Mouse (Mus musculus) lung, postnatal 14 days (tissue): Measurements from ENCODE around the gene Atf1.
"Not testable (repeated sequence)": the region's sequence is repeated elsewhere in the genome, so short reads cannot be mapped to it uniquely, and the experiment has no call there.

ENCODE experiments used
- DNase-seq: peaks from one replicate; pipeline ENCODE4 v3.0.0; 2021

The Atf1 gene

DNA sequence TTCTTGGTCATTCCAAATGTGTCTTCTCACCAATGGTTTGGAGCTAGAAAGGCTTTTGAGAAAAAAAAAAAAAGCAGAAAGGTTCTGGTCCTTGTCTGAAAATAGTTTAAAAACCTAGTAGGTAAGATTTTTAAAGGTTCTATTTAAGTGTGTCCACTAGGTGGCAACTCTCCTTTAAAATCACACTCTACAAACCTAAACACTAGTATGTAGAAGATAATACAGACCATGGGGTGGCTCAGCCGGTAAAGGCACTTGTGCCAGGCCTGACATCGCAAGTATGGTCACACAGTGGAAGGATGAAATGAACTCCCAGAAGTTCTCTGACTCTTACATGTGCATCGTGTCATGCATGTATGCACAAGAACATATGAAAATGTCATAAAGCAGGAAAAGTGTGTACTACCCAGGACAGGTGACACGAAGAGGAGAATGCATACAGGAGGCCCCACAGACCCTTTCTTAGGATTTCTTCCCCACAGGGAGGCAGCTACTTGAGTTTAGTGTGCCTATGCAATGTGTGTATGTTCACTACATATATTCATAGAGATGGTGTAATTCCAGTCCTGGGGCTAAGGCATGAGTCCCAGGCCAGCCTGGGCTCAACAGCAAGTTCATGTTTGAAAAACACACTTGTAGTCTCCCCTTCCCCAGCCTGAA lies 35.8 kb downstream of the Atf1 start:
- DNase-seq = peak; percentile 5

DNA sequence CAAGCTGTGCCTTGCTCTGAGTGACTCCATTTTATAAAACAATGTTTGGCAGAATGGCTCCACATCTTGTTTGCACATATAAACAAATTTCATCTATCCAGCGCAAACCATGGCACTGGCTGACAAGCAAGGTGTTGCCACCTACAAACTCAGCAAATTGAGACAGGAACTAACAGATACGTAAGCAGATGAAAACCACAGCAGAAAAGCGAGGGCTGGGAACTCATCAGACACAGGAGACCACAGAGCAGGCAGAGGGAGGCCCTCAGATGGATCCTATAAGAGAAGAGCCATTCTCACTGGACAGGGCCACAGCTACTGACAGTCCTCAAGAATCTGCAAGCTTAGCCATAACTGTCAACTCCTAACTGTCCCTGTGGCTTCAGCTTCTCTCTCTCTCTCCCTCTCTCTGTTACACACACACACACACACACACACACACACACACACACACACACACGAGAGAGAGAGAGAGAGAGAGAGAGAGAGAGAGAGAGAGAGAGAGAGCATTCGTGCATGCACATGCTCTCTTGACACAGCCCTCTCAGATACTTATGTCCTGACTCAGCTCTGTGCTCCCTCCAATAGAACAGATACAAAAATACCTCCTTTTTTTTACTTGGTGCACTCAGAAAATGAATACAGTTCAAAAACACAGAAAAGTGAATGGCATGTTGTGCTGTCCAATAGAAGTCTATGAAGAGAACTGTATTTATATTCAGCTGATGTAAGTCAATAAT lies 38.1 kb downstream of the Atf1 start:
- DNase-seq = no peak

DNA sequence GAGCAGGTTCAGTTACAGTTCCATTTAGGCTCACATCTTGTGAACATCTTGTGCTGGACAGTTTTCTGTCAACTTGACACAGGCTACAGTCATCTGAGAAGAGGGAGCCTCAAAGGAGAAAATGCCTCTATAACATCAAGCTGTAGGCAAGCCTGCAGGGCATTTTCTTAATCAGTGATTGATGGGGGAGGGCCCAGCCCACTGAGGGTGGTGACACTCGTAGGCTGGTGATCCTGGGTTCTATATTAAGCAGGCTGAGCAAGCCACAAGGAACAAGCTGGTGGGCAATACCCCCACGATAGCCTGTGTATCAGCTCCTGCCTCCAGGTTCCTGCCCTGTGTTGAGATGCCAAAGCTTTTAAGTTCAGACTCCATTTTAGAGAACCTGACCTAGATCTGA lies 41.3 kb downstream of the Atf1 start:
- DNase-seq = no peak

DNA sequence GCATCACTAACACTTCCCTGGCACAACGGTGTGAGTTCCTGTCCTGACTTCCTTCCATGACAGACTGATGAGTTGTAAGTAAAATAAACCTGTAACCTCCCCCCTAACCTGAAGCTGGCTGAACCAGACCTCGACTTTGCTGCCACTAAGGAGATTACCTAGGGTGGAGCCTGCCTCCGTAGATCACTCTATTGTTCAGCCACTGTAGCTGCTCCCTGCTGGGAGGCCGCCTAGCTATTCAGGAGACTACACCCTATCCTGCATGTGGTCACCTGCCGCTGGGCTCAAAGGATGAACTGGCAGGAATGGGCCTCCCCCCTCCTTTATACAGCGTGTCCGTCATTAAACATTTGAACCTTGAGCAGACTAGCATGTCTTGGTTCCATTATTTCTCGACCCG lies 42.2 kb downstream of the Atf1 start:
- no peak for DNase-seq

DNA sequence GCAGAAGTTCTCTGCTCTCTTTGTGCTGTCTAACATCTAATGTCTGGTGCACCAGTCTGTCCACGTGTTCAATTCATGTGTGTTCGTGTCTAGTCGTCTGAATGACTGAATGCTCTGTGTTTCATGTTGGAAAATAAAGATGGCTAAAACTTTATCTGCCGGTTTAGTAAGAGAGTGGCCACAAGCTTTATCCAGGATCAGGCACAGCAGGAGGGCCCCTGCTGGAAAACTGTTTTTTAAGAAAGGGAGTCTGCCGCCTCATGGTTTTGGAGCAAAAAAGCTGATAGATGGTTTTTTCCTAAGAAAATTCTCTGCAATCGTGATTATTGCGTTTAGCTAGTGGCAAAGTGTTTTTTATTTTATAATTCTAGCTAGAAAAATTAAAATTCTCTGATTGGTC lies 43.0 kb downstream of the Atf1 start:
- not testable (repeated sequence) for DNase-seq

DNA sequence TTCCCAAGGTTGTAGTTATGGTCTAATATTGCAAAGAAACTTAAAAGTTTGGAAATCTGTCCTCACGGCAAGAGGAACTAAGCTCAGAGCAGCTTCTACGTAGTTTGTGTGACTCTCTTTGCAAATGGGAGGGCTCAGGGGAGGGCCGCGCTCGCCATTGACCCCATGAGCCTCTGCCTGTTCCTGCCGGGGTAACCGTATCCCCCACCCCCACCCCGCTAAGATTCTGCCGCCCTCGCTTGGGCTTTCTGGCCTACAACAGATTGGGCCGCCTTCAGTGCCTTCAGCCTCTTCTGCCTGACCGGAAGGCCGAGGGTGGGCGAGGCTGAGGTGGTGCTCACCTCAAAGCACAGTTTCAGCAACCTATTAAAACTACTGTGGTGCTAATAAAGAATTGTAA lies 43.8 kb downstream of the Atf1 start:
- no peak for DNase-seq

DNA sequence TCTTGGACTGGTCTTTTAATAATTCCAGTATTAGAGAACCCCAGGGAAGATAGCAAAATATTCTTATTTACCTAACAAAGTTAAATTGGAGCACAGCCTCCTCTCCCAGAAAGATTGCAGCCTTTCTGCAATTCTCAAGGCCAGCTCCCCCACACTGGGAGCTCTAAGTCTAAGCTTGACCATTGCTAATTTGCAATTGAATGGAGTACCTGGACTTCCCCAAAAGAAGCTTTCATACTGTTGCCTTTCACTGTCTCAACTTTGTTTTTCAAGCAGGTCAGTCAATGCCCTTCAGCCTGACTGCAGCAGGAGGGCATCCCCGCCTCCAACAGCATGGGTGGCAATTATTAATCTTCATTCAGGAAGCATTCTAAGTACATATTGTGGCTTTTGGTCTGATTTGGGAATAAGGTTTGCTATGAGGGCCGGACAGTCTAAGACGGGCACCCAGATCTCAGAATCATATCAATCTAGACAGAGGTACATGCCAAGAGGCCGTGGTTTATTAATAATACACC lies 46.2 kb downstream of the Atf1 start:
- not testable (repeated sequence) for DNase-seq

DNA sequence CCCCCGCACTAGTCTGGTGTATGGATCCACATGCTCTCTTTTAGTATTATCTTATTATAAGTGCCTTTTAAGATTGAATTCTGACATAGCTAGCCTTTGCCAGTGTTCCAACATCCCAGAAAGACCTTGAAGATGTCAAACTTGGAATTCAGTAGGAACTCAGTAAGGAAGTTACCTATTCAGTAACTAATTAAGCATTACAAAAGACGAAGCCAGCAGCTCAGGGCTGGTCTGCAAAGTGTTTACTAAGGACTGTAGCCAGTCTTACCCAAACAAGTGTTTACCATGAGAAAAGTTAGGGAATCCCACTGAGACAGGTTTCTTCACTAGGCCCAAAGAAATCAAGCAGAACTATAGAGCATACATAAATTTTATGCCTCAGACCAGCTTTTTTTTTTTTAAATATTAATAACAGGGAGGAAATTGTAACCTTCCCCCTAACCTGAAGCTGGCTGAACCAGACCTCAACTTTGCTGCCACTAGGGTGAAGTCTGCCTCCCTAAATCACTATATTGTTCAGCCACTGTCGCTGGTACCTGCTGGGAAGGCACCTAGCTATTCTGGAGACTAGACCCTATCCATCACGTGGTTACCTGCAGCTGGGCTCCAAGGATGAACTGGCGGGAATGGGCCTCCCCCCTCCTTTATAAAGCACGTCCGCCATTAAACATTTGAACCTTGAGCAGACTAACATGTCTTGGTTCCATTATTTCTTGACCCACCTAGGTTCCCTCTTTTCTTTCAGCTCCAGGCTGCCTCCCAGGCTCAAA lies 47.4 kb downstream of the Atf1 start:
- DNase-seq = no peak

DNA sequence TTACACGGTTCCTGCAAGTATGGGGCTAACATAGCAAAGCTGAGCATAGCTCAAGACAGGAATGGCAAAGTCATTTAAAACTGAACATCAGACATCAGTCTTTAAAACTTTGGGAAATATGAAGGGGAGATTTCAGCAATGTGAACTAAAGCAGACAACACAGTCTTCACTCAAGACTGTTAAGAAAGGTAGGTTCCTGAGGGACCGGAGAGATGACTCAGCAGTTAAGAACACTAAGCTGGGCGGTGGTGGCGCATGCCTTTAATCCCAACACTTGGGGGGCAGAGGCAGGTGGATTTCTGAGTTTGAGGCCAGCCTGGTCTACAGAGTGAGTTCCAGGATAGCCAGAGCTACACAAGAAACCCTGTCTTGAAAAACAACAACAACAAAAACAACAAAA lies 48.8 kb downstream of the Atf1 start:
- DNase-seq = no peak

DNA sequence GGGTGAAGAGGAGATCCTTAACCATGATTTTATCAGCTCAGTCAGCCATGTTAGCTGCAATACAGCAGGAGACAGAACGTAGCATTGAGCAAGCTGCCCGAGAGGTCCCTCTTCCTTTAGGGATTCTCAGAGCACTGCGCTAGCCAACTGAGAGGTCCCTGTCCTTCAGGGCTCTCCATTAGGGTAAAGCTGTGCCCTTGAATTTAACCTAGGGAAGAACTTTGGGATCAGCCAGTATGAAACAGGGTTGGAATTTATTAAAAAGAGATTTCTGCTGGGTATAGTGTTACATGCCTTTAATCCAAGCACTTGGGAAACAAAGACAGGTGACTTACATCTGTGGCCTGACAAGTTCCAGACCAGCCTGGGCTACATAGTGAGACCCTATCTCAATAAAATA lies 50.0 kb downstream of the Atf1 start:
- DNase-seq = no peak

DNA sequence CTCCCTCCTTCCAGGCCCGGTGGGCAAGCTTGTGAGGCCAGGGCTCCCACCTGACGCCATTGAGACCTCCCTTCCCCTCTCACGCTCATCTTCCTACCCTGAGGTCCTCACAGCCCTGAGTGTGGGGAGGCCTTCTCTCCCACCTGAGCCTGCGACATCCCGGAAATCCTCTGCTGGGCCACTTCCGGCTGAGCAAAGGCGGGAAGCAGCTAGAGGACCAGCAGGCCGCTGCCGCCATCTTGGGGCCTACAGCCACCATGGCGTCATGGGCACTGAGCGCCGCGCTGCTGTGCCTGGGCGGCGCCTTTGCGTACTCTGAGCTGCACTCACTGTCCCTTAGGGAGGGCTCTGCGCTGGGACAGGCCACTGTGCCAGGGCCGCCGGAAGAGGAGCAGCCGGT lies 53.0 kb downstream of the Atf1 start, which contains the start of gene Tmprss12:
Gene Tmprss12 (plus strand): TSS at position 212 of the 400 bp plus-strand sequence.
- no peak for DNase-seq

DNA sequence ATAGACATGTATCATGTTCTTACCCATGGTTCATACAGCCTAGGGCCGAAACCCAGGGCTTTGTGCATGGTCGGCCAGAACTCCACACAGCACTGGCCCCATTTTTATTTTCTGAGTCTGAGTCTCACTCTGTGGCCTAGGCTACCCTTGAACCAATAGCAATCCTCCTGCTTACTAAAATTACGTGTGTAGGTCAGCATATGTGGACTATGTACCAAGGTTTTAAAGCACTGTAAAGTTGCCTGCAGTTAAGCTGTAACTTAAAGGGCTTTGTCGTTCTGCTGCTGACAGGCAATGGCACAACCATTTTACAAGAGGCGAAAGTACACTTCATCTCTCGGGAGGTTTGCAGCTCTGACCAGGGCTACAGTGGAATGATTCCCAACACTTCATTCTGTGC lies 61.4 kb downstream of the Atf1 start:
- no peak for DNase-seq

DNA sequence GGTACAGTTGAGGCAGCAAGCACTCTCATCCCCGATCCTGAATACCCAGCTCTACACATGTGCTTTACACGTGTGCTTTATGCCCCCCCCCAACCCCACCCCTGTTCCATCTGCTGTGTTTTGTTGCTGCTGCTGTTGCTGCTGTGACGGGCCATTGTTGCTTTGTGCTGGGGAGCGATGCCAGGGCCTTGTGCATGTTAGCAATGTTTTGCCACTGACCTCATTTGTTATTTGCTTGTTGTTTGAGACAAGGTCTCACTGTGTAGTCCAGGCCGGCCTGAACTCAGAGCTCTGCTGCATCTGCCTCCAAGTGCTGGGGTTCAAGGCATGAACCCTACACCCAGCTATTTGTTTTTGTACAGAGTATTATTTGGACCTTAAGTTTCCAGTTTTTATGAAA lies 63.2 kb downstream of the Atf1 start:
- no peak for DNase-seq

DNA sequence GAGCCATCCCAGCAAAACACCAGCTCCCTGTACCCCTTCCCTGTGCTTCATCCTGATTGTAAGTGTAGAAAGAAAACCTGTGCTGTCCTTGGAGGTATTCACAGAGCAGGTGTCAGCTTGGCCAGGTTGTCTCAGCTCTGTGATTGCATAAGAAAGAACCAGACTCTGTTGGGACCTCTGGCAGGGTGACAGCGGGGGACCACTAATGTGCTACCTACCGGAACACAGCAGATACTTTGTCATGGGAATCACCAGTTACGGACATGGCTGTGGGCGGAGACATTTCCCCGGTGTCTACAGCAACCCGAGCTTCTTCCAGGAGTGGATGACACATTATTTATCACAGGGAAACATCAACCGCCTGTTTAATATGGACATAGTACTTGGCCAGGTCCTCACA lies 64.7 kb downstream of the Atf1 start:
- DNase-seq = no peak

DNA sequence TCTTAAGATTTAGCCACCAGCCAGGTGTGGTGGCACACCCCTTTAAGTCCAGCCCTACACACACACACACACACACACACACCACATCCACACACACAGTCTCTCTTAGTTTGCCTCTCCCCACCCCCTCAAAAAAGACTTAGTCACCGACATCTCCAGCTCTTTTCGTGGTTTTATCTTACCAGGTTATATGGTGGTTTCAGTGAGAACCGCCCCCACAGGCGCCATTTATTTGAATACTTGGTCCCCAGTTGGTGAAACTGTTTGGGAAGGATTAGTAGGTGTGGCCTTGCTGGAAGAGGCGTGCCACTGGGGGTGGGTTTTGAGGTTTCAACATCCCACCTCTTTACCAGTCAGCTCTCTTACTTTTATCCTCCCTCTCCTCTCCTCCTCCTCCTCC lies 70.2 kb downstream of the Atf1 start:
- no peak for DNase-seq

DNA sequence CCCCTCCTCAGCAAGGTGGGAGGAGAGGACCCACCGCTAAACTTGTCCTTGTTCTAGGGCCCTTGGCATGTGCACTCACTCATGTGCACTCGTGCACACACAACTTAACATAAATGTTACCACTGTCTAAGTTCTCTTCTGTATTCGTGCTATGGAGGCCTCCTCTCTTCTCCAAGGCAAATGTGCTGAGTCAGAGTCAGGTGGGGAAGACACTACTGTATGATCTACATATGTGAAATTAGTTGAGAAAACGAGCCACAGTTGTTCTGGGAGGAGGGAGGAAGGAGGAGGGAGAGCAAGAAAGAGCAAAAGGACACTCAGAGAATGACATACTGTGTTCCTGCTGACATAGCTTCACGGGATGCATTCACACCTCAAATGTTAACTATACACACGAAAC lies 72.9 kb downstream of the Atf1 start:
- no peak for DNase-seq

DNA sequence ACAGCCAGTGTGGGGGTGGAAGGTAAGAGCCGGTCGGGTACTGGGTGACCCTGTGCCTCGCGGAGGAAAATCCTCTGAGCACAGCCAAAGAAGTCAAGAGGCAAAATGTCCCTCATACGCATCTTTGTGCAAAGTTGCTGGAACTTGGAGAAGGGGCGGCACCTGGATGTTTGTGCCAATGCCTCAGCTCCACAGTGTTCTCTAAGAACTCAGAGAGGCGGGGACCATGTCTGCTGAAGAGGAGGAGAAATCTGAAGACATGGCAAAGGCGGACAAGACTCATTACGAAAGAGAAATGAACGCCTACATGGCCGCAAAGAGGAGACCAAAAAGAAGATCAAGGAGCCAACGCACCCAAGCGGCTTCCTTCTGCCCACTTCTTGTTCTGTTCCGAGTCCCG lies 73.9 kb downstream of the Atf1 start:
- no peak for DNase-seq

DNA sequence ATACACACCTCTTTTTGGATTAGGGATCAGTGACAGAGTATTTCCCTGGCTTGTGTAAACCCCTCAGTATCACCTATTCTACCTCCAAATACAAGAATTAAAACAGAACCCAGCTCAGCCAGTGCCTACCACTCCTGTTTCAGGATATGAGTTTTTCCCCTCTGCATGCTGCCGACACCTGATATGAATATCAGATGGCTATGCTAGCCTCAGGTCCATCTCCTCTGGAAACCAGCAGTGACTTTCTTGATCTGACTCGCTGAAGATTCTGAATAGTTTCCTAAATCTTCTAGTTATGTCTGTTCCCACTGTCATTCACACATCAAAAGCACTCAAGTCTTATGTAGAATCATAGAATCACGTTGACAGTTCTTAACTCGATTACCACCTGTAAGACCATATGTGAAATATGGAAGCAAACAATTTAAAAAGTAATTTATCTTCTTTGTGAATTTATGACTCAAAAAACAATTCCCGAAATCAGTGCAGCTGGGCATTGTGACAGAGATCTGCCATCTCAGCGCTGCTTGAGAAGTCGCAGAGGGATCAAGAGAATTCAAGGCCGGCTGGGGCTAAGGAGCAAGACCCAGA lies 75.9 kb downstream of the Atf1 start:
- DNase-seq = no peak

DNA sequence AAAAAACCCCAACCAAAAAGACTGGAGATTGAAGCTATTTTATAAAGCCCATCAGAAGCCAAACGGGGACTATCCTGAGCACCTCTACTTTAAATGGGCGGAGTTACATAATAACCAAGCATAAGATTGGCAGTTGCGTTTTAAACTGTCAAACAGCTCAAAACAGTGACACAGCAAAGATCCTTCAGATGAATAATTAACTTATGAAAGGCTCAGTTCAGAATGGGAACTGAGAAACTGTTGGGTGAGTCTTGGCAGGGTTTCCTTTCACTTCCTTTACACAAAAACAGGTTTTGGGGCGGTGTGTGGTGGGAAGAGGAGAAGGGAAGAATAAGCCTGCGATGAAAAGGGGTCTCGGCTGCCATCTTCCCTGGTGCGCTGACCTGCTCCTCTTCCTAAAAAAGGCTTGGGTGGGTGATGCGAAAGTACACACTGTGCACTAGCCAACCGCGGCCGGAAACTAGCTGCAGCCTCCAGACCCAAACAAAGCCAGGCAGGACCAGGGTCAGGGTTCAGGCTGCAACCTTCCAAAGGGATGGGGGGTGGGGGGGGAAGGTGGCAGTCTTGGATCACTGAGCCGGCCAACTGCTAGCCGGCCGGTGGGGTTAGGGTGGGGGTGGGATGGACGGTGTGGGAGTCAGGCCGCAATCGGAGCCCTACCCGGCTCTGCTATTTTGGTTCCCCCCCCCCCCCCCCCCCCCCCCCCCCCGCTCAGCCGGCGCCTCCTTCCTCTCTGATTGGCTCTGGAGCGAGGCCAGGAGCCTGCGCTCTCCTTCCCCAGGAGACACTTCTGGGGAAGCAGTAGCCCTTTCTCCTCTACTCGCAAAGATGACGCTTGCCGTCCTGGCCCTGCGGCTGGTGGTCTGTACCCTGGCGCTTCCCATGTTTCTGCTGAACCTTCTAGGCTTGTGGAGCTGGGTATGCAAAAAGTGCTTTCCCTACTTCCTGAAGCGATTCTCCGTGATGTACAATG lies 76.7 kb downstream of the Atf1 start, which contains the start of gene Mettl7a1:
Gene Mettl7a1 (plus strand): TSS at position 122 of the 973 bp plus-strand sequence.
- DNase-seq = peak; percentile 90

DNA sequence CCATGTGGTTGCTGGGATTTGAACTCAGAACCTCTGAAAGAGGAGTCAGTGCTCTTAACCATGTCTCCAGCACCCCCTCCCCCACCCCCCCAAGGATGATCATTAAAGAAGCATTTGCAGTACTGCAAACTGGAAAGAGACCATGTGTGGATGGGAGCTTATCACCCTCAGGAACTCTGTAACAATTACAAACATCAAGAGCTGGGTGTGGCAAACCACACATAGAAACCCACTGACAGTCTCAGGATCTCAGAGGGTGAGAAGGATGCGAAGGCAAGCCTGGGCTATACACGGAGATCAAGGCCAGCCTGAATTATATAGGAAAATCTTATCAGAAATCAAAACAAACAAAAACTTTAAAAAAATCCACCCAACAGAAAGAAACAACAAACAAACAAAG lies 78.6 kb downstream of the Atf1 start:
- DNase-seq = no peak

DNA sequence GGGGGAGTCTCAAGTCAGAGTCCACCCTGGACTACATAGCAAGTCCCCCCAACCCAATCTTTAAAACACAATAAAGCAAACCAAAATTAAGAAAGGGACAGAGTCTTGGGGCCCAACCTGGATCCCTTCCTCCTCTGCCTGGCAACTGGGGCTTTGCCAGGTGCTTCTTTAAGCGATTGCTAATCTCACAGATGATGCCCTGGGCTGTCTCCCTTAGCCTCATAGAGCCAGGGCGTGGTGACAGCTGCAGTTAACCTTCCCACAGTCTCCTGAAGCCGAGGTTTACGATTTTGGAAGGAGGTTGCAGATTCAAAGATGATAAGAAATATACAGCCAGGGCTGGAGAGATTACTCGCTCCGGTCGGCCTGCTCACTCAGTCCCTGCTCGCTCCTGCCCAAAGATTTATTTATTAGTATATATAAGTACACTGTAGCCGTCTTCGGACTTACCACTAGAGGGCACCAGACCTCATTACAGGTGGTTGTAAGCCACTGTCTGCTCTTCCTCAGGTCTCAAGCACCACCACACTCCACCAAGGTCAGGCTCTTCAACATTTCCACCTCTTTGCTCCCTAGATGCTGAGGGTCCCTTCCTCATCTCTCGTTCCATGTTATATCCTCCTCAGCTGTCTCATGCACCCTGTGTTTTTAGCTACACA lies 79.9 kb downstream of the Atf1 start:
- peak; percentile 62 for DNase-seq
